In the genomic region with DNA sequence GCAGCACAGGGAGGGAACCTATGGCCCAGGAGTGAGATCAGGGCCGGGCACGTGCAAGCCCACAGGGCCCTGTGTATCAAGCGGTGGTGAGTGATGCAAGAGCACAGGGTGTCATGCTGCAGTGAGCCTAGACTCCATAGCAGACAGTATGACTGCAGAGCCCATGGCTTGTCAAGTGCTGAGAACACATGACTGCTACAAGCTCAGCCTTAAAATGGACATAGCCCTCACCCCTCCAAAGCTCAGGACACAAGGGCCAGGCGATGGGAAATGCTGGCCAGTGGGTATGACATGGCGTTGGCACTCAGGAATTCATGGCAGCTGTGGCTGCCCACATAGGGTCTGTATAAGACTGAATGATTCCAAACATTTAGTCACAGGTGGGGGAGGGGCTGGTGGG, we compare ENCODE assay signal across 15 mouse cellular contexts. TPM values are rescaled to one million over a fixed set of nuclear protein-coding genes. Genes with fewer than 3 reads are reported as not detected.
A peak's percentile ranks its signal among the peaks of the same experiment; 100 is the strongest.
DNase-seq lines count a peak whose midpoint lies in the region; ATAC-seq and TF ChIP-seq lines count a peak whose summit lies in the region.
"Had no signal": no experiment of that assay in that cellular context is flagged by ENCODE, and none has a peak within 500 bp of the region (broad histone marks: within the 10 kb centered on the region; RNA-seq: fewer than 3 reads in every experiment).

No protein-coding gene starts in this region.

- no peak for DNase-seq in heart, adult 8-10 months (ENCODE audit: low spot score)
- no peak for DNase-seq in limb, embryonic 11.5 days (ENCODE audit: low spot score)
- no peak for DNase-seq in limb, embryonic 10.5 days (ENCODE audit: low spot score)
- DNase-seq in Muller cell, postnatal 12 days (ENCODE audit: inconsistent ontology term), result peak; percentile 41
- no peak for DNase-seq in liver, embryonic 14.5 days (ENCODE audit: low read depth in 3 of 3, low spot score in 3 of 3)
- no peak for DNase-seq in retina, embryonic 14.5 days (ENCODE audit: low spot score)
- DNase-seq in thymus, adult 18-20 months, result no peak
- DNase-seq: cerebellum, postnatal 14 days; kidney, postnatal 36 days; right cerebral cortex, postnatal 25 days had no signal

- H3K4me2 ChIP-seq in heart, embryonic 13.5 days, result no peak overlapping the region
- H3K4me2 ChIP-seq in limb, embryonic 11.5 days (ENCODE audit: low read depth, severe bottlenecking), result no peak overlapping the region
- no peak overlapping the region for H3K4me2 ChIP-seq in liver, embryonic 14.5 days (ENCODE audit: low read depth)
- H3K4me2 ChIP-seq: embryonic facial prominence, embryonic 12.5 days; lung, embryonic 15.5 days; midbrain, embryonic 12.5 days had no signal

- H3K27ac ChIP-seq in heart, embryonic 13.5 days (replicated peaks), result 0 out of 2 replicates have a peak overlapping the region, but pooled peaks have one; percentile 5
- H3K27ac ChIP-seq in limb, embryonic 11.5 days (replicated peaks; ENCODE audit: low read depth, low read length), result no peak overlapping the region
- no peak overlapping the region for H3K27ac ChIP-seq in limb, embryonic 10.5 days
- no peak overlapping the region for H3K27ac ChIP-seq in liver, embryonic 14.5 days
- H3K27ac ChIP-seq: embryonic facial prominence, embryonic 12.5 days; lung, embryonic 15.5 days; midbrain, embryonic 12.5 days had no signal

- WGBS in heart, embryonic 13.5 days, result 53% methylated on average over 5 of the region's 5 CpGs
- 83% methylated on average over 5 of the region's 5 CpGs for WGBS in limb, embryonic 11.5 days
- WGBS in limb, embryonic 10.5 days, result 87% methylated on average over 5 of the region's 5 CpGs
- whole genome bisulfite sequencing in liver, embryonic 14.5 days (ENCODE audit: insufficient replicate concordance), result 68% methylated on average over 5 of the region's 5 CpGs

- no peaks in the 10 kb centered on the region for H3K9me3 ChIP-seq in heart, embryonic 13.5 days
- H3K9me3 ChIP-seq in limb, embryonic 11.5 days (ENCODE audit: control insufficient read depth, low read length), result no peaks in the 10 kb centered on the region
- H3K9me3 ChIP-seq in limb, embryonic 10.5 days (replicated peaks), result no peaks in the 10 kb centered on the region
- no peaks in the 10 kb centered on the region for H3K9me3 ChIP-seq in liver, embryonic 14.5 days (ENCODE audit: control insufficient read depth, low read length)
- H3K9me3 ChIP-seq: embryonic facial prominence, embryonic 12.5 days; G1E; lung, embryonic 15.5 days; midbrain, embryonic 12.5 days had no signal

- no peak overlapping the region for H3K4me3 ChIP-seq in heart, embryonic 13.5 days
- no peak overlapping the region for H3K4me3 ChIP-seq in limb, embryonic 11.5 days (ENCODE audit: low read depth, low read length)
- H3K4me3 ChIP-seq in limb, embryonic 10.5 days, result no peak overlapping the region
- no peak overlapping the region for H3K4me3 ChIP-seq in liver, embryonic 14.5 days (ENCODE audit: insufficient read depth in 1 of 2, low read depth in 2 of 2, low read length in 2 of 2)
- H3K4me3 ChIP-seq: embryonic facial prominence, embryonic 12.5 days; lung, embryonic 15.5 days; midbrain, embryonic 12.5 days had no signal

- H3K4me1 ChIP-seq in heart, embryonic 13.5 days, result peaks cover 38% of the 10 kb centered on the region
- peaks cover under 1% of the 10 kb centered on the region; the same call in 1 of the 2 replicates for H3K4me1 ChIP-seq in limb, embryonic 11.5 days (ENCODE audit: control insufficient read depth, insufficient read depth, low read length)
- H3K4me1 ChIP-seq in limb, embryonic 10.5 days, result peaks cover 8% of the 10 kb centered on the region
- peaks cover 0 to 5% of the 10 kb centered on the region in 2 experiments; a peak in 1 of 4 replicates for H3K4me1 ChIP-seq in liver, embryonic 14.5 days (replicated peaks; ENCODE audit: control insufficient read depth in 2 of 2, insufficient read depth in 2 of 2, low read length in 1 of 2)
- H3K4me1 ChIP-seq: embryonic facial prominence, embryonic 12.5 days had no signal

- H3K27me3 ChIP-seq in heart, embryonic 13.5 days (replicated peaks), result no peaks in the 10 kb centered on the region
- H3K27me3 ChIP-seq in limb, embryonic 11.5 days (ENCODE audit: control insufficient read depth, insufficient read depth, low read length), result no peaks in the 10 kb centered on the region
- H3K27me3 ChIP-seq in limb, embryonic 10.5 days (ENCODE audit: low read depth, poor library complexity, severe bottlenecking), result no peaks in the 10 kb centered on the region
- H3K27me3 ChIP-seq in liver, embryonic 14.5 days (ENCODE audit: control insufficient read depth, insufficient read depth, low read length), result no peaks in the 10 kb centered on the region
- H3K27me3 ChIP-seq: embryonic facial prominence, embryonic 12.5 days; lung, embryonic 15.5 days; midbrain, embryonic 12.5 days had no signal

- no peak for ATAC-seq in heart, embryonic 13.5 days (ENCODE audit: extremely low read depth, insufficient number of reproducible peaks, low FRiP score, low TSS enrichment)
- ATAC-seq in limb, embryonic 11.5 days (ENCODE audit: insufficient number of reproducible peaks, low FRiP score, low TSS enrichment, low read depth), result peak; percentile 17; the same call in 1 of the 2 replicates
- ATAC-seq in liver, embryonic 14.5 days (ENCODE audit: insufficient read depth), result 0 out of 2 replicates have a peak, but pooled peaks have one; percentile 37

- TF ChIP-seq CTCF in liver, embryonic 14.5 days (IDR thresholded peaks at IDR 0.05; ENCODE audit: low read depth), result no peak

- peaks cover 69% of the 10 kb centered on the region for H3K36me3 ChIP-seq in heart, embryonic 13.5 days
- H3K36me3 ChIP-seq in limb, embryonic 11.5 days (ENCODE audit: control insufficient read depth, insufficient read depth, low read length), result no peaks in the 10 kb centered on the region
- H3K36me3 ChIP-seq in limb, embryonic 10.5 days, result peaks cover 34% of the 10 kb centered on the region
- H3K36me3 ChIP-seq in liver, embryonic 14.5 days (replicated peaks; ENCODE audit: control insufficient read depth, insufficient read depth, low read depth), result no peaks in the 10 kb centered on the region
- H3K36me3 ChIP-seq: G1E had no signal

- H3K9ac ChIP-seq in heart, embryonic 13.5 days, result no peak overlapping the region
- no peak overlapping the region for H3K9ac ChIP-seq in limb, embryonic 11.5 days (ENCODE audit: low read length)
- H3K9ac ChIP-seq in liver, embryonic 14.5 days (replicated peaks), result no peak overlapping the region
- H3K9ac ChIP-seq: embryonic facial prominence, embryonic 12.5 days; lung, embryonic 15.5 days; midbrain, embryonic 12.5 days had no signal

- no peak for TF ChIP-seq EP300 in liver, embryonic 14.5 days (IDR thresholded peaks at IDR 0.05; ENCODE audit: low read depth)

RNA-seq across cellular contexts. Expression of gene Emid1, which starts 45.0 kb away (rescaled TPM):
- 8.6 and 9.3 TPM in 2 replicates for polyA plus RNA-seq in heart, embryonic 13.5 days (2015; fragmentation: Nextera tagmentation; extraction: Ambion mirVana)
- 1 to 10 TPM in 1 of 4 experiments, under 1 TPM in 3; 0.73 to 2.0 (median 0.90) TPM for total RNA-seq in heart, adult 8-10 months (2022)
- 9.9 and 11.5 TPM in 2 replicates for polyA plus RNA-seq in limb, embryonic 11.5 days (2014; fragmentation: Nextera tagmentation; extraction: Ambion mirVana)
- 12.1 and 12.3 TPM in 2 replicates for polyA plus RNA-seq in limb, embryonic 10.5 days (2016; fragmentation: Nextera tagmentation; extraction: Ambion mirVana)
- polyA plus RNA-seq in liver, embryonic 14.5 days (2012; rRNA removed), result 1.3 and 1.5 TPM in 2 replicates
- polyA plus RNA-seq in liver, embryonic 14.5 days (2014; fragmentation: Nextera tagmentation; extraction: Ambion mirVana), result 1.3 and 1.9 TPM in 2 replicates
- polyA plus RNA-seq: G1E had no signal
